Mouse (Mus musculus) neutrophil, adult 83 days (primary cell): ENCODE measurements around the gene Hist1h4a. TPM values are rescaled to one million over a fixed set of nuclear protein-coding genes. Genes with fewer than 3 reads are reported as not detected.

Source experiments
- total RNA-seq, 2 experiments: library from RNA; stranded (reverse); gene quantifications; one replicate each; pipeline ENCODE4 v1.2.4; 2023

The Hist1h4a gene
- total RNA-seq, result 100 to 1,000 TPM; 542 to 645 TPM

DNA sequence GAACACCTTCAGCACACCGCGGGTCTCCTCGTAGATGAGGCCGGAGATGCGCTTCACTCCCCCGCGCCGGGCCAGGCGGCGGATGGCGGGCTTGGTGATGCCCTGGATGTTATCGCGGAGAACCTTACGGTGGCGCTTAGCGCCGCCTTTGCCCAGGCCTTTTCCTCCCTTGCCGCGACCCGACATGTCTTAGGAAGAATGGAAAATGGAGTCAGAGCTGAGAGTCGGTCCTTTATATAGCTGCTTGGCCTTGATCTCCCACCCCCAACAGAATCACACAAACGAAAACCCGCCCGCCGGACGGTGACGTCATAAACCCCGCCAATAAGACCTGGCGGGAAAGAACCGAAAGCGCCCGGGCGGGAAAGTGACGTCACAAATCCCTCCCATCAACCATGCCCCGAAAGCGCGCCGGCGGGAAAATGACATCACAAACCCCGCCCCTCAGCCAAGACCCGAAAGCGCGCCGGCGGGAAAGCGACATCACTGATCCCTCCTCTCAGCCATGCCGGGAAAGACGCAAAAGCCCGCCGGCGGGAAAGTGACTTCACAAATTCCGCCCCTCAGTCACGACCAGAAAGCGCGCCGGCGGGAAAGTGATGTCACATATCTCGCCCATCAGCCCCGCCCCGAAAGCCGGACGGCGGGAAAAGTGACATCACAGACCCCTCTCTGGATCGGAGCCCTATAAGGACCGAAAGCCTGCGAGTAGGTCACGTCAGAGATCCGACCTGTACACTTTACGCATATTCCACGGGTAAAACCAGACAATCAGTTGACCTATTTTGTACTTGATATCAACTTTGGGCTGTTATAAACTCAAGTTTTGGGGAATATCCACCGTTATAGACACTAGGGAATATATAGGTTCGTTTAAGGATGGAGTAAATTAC is at the start of gene Hist1h4a:
TSS of gene Hist1h4a (minus strand) at position 259 of the 893 bp plus-strand sequence.

DNA sequence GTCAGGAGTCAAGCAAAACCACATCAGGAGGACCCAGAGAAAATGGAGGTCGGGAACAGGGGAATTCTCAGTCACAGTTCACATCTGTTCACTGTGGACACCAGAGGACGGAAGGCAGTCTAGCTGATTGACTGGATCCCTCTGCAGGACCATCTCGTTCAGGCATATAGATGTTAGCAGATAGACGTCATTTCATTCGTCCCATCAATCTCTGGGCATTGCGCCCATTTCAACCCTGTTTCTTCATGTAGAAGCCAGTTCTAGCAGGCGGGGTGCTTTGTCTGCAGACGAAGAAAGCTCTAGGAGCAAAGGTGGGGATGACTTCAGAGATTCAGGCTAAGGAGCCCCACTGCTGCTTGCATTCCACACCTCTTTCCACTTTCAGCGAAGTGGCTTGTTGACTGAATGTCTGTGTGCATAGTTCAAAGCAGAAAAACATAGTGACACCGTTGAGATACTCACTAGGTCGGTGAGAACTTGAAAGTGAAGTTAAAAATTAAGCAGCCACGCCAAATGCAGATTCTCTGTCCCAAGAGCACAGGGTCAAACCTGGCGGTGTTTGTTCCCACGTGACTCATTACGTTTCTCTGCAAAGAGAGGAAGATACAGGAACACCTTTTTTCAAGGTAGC is 45.5 kb upstream of the Hist1h4a start, which contains the start of gene Slc17a2:
TSS of gene Slc17a2 (plus strand) at position 572 of the 631 bp plus-strand sequence.

DNA sequence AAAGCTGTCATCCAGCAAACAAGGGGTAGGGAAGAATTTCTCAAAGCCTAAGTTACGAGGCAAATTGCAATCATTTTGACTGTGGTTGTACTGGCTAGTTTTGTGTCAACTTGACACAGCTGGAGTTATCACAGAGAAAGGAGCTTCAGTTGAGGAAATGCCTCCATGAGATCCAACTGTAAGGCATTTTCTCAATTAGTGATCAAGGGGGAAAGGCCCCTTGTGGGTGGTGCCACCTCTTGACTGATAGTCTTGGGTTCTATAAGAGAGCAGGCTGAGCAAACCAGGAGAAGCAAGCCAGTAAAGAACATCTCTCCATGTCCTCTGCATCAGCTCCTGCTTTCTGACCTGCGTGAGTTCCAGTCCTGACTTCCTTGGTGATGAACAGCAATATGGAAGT is 8.6 kb upstream of the Hist1h4a start, which contains the start of gene Trim38:
TSS of gene Trim38 (plus strand) at position 301 of the 400 bp plus-strand sequence.

DNA sequence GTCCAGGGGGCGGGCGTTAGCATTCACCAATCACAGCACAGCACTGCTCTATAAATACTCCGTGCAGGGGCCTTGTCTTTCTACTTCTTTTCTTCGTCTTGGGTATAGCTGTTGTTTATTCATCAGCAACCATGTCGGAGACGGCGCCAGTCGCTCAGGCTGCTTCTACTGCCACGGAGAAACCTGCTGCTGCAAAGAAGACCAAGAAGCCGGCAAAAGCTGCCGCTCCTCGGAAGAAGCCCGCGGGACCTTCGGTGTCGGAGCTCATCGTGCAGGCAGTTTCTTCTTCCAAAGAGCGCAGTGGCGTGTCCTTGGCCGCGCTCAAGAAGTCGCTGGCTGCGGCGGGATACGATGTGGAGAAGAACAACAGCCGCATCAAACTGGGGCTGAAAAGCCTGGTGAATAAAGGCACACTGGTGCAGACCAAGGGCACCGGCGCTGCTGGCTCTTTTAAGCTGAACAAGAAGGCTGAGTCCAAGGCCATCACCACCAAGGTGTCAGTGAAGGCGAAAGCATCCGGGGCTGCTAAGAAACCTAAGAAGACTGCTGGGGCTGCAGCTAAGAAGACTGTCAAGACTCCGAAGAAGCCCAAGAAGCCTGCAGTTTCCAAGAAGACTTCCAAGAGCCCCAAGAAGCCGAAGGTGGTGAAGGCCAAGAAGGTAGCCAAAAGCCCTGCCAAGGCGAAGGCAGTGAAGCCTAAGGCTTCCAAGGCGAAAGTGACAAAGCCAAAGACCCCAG is 2.7 kb upstream of the Hist1h4a start, which contains the start of gene Hist1h1a:
TSS of gene Hist1h1a (plus strand) at position 81 of the 738 bp plus-strand sequence.

DNA sequence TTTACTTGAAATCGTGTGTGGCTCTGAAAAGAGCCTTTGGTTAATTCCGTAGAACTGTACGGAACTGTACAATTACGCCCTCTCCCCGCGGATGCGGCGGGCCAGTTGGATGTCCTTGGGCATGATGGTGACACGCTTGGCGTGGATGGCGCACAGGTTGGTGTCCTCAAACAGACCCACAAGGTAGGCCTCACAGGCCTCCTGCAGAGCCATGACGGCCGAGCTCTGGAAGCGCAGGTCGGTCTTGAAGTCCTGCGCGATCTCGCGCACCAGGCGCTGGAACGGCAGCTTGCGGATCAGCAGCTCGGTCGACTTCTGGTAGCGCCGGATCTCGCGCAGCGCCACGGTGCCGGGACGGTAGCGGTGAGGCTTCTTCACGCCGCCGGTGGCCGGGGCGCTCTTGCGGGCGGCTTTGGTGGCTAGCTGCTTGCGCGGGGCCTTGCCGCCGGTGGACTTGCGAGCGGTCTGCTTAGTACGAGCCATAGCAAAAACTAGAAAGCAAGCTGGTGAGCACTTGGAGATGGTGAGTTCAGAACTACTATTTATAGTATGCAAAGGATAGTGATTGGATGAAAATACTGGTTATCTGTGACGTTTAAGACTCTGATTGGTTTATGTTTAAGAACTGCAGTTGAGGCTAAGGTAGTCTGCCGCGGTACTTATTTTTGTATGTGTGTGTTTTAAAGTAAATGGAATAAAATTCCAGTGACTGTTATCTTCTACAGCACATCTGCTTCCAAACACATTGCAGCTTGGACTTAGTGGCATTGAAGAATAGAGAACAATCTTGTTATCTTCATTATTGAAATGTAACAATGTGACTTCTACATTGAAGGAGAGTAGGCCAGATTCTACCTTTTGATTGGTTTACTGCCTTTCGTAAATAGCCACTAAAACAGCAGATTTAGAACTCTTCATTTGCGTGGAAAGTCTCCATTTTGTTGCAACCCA is 1.1 kb upstream of the Hist1h4a start, which contains the start of gene Hist1h3a:
TSS of gene Hist1h3a (minus strand) at position 516 of the 951 bp plus-strand sequence.

DNA sequence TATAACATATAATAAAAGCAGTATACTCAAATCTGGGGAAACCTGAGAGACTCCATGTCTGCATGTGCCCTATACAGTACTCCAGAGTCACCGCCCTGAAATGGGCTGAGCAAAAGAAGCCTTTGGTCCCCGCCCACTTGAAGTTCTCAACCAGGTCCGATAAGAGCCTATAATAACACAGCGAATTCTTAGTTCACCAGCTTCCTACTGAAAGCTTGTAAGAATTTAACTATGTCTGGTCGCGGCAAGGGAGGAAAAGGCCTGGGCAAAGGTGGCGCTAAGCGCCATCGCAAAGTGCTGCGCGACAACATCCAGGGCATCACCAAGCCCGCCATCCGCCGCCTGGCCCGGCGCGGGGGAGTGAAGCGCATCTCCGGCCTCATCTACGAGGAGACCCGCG is 4.2 kb downstream of the Hist1h4a start, which contains the start of gene Hist1h4b:
TSS of gene Hist1h4b (plus strand) at position 224 of the 400 bp plus-strand sequence.

DNA sequence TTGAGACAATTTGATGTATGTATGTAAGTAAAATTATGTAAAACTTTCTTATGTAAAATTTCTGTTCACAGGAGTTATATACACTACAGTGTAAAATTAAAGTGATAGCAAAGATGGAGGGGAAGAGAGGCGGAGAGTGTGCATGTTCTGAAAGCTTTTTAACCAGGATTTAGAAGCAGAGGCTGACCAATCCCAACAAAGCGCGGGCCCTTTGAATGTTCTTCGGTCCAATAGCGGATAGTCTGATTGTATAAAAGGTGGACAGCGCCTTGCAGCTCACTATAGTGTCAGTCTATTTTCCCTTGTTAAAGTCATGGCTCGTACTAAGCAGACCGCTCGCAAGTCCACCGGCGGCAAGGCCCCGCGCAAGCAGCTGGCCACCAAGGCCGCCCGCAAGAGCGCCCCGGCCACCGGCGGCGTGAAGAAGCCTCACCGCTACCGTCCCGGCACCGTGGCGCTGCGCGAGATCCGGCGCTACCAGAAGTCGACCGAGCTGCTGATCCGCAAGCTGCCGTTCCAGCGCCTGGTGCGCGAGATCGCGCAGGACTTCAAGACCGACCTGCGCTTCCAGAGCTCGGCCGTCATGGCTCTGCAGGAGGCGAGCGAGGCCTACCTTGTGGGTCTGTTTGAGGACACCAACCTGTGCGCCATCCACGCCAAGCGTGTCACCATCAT is 8.8 kb downstream of the Hist1h4a start, which contains the start of gene Hist1h3b:
TSS of gene Hist1h3b (plus strand) at position 201 of the 675 bp plus-strand sequence.

DNA sequence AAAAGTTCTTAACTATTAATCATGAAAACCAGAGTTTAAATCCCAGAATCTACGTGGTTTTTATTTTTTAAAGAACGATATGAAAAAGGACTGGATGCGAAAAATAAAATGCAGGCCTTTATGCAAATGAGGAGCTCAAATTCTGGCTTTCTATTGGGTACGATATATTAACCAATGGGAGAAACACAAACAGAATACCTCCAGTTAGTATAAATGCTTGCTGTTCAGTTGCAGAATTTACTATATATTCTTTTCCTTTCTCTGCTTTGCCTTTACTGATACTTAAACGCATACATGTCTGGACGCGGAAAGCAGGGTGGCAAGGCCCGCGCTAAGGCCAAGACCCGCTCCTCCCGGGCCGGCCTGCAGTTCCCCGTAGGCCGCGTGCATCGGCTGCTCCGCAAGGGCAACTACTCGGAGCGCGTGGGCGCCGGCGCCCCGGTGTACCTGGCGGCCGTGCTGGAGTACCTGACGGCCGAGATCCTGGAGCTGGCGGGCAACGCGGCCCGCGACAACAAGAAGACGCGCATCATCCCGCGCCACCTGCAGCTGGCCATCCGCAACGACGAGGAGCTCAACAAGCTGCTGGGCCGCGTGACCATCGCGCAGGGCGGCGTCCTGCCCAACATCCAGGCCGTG is 10.1 kb downstream of the Hist1h4a start, which contains the start of gene Hist1h2ab:
TSS of gene Hist1h2ab (plus strand) at position 288 of the 639 bp plus-strand sequence.

DNA sequence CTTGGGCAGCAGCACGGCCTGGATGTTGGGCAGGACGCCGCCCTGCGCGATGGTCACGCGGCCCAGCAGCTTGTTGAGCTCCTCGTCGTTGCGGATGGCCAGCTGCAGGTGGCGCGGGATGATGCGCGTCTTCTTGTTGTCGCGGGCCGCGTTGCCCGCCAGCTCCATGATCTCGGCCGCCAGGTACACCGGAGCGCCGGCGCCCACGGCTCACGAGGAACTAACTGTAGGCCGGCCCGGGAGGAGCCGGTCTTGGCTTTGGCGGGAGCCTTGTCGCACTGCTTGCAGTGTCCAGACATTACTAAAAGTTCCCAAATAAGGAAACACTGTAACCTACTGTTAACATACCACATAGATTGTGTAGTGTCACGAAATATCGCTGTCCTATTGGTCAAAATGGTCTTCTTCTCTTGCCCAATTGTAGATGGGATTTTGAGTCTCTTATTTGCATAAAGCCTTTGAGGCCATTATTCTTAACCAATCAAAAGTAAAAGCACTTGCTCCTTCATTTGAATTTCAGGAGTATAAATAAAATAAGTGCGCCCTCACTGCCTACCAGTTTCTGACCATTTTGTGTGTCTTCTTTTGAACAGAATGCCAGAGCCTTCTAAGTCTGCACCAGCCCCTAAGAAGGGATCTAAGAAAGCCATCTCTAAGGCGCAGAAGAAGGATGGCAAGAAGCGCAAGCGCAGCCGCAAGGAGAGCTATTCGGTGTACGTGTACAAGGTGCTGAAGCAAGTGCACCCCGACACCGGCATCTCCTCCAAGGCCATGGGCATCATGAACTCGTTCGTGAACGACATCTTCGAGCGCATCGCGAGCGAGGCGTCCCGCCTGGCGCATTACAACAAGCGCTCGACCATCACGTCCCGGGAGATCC is 14.6 kb downstream of the Hist1h4a start, which contains the start of gene Hist1h2bb:
TSS of gene Hist1h2bb (plus strand) at position 534 of the 880 bp plus-strand sequence.

DNA sequence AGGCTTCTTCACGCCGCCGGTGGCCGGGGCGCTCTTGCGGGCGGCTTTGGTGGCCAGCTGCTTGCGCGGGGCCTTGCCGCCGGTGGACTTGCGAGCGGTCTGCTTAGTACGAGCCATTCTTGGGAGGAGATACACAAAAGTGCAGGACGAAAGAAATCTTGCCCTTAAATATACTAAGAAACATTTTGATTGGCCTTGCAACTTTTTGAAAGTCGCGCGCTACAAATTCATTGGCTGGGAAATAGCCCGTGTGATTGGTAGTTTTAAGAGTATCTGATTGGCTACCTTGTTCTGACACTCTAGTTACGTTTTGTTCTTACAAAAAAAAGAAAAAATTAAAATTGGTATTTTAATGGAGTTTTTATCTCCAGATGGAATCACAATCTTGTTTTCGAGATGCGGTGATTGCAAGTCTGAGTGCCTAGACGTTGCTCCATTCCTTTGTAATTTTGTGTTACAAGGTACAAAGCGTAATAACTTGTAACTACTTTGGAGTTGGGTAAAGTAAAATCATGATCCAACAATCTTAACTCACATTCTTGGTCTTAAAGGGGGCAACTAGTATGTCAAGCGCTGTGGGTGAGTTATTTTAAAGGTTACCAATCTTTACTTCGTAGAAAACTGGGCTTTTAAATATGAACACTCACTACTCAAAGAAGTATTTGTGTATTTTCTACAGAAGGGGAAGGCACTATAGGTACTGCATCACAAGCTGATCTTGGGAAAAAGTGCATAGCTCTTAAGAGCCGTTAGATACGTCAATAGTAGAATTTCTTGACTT is 15.5 kb downstream of the Hist1h4a start, which contains the start of gene Hist1h3c:
TSS of gene Hist1h3c (minus strand) at position 222 of the 781 bp plus-strand sequence.

DNA sequence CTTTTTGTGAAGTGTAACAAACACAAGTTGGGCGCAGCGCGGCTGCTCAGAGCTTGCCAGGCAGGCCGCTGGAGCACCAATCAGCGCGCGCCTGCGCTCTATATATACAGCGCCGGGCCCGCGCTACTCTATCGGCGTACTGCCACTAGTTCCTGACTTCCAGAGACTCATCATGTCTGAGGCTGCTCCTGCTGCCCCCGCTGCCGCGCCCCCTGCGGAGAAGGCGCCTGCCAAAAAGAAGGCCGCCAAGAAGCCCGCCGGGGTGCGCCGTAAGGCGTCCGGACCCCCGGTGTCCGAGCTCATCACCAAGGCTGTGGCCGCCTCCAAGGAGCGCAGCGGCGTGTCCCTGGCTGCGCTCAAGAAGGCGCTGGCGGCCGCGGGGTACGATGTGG is 22.4 kb downstream of the Hist1h4a start, which contains the start of gene Hist1h1c:
TSS of gene Hist1h1c (plus strand) at position 132 of the 392 bp plus-strand sequence.

Other genes with a start within 250 kb of the Hist1h4a start
- gene Hist1h4h, start 230.2 kb downstream of the Hist1h4a start, total RNA-seq, result 1,000 to 10,000 TPM; 1,800 to 2,079 TPM
- 1,000 to 10,000 TPM; 1,103 to 1,322 TPM for gene Hist1h2af, start 227.3 kb downstream of the Hist1h4a start, total RNA-seq
- gene Hist1h3g, start 225.8 kb downstream of the Hist1h4a start, total RNA-seq, result 100 to 1,000 TPM; 343 to 409 TPM
- gene Hist1h2bh, start 217.8 kb downstream of the Hist1h4a start, total RNA-seq, result 100 to 1,000 TPM; 156 to 165 TPM
- gene Hist1h3f, start 217.2 kb downstream of the Hist1h4a start, total RNA-seq, result 100 to 1,000 TPM; 484 to 531 TPM
- 1,000 to 10,000 TPM; 2,494 to 2,726 TPM for gene Hist1h4f, start 209.6 kb downstream of the Hist1h4a start, total RNA-seq
- gene Hist1h1d, start 208.0 kb downstream of the Hist1h4a start, total RNA-seq, result 100 to 1,000 TPM; 117 to 132 TPM
- 100 to 1,000 TPM; 919 to 946 TPM for gene Hist1h3e, start 198.9 kb downstream of the Hist1h4a start, total RNA-seq
- 100 to 1,000 TPM; 213 to 226 TPM for gene Hist1h2ae, start 190.0 kb downstream of the Hist1h4a start, total RNA-seq
- 1,000 to 10,000 TPM; 1,609 to 1,779 TPM for gene Hist1h2bg, start 189.8 kb downstream of the Hist1h4a start, total RNA-seq
- gene Hist1h2bf, start 187.0 kb downstream of the Hist1h4a start, total RNA-seq, result 1,000 to 10,000 TPM; 1,205 to 1,340 TPM
- 100 to 1,000 TPM; 234 to 256 TPM for gene Hist1h2ad, start 186.8 kb downstream of the Hist1h4a start, total RNA-seq
- 100 to 1,000 TPM; 207 to 247 TPM for gene Hist1h3d, start 185.5 kb downstream of the Hist1h4a start, total RNA-seq
- 100 to 1,000 TPM; 821 to 965 TPM for gene Hist1h4d, start 179.6 kb downstream of the Hist1h4a start, total RNA-seq
- gene Hist1h2be, start 140.1 kb downstream of the Hist1h4a start, total RNA-seq, result 100 to 1,000 TPM; 117 to 129 TPM
- 100 to 1,000 TPM; 854 to 881 TPM for gene Hist1h1e, start 138.7 kb downstream of the Hist1h4a start, total RNA-seq
- gene Hist1h2ac, start 77.3 kb downstream of the Hist1h4a start, total RNA-seq, result 10 to 100 TPM; 59.5 to 67.1 TPM
- gene Hist1h2bc, start 77.0 kb downstream of the Hist1h4a start, total RNA-seq, result 100 to 1,000 TPM; 108 to 117 TPM
- gene Hist1h1t, start 65.4 kb downstream of the Hist1h4a start, total RNA-seq, result 1 to 10 TPM; 2.5 to 2.9 TPM
- gene Hist1h4c, start 62.8 kb downstream of the Hist1h4a start, total RNA-seq, result 100 to 1,000 TPM; 435 to 497 TPM
- gene Hfe, start 50.4 kb downstream of the Hist1h4a start, total RNA-seq, result 1 to 10 TPM; 7.5 to 7.9 TPM
- 1,000 to 10,000 TPM; 1,583 to 1,684 TPM for gene Hist1h1c, start 22.4 kb downstream of the Hist1h4a start, total RNA-seq
- 100 to 1,000 TPM; 649 to 655 TPM for gene Hist1h3c, start 15.6 kb downstream of the Hist1h4a start, total RNA-seq
- 1,000 to 10,000 TPM in 1 of 2 experiments, 100 to 1,000 TPM in 1; 938 to 1,011 TPM for gene Hist1h2bb, start 14.5 kb downstream of the Hist1h4a start, total RNA-seq
- 1,000 to 10,000 TPM; 1,348 to 1,643 TPM for gene Hist1h2ab, start 10.1 kb downstream of the Hist1h4a start, total RNA-seq
- 1,000 to 10,000 TPM; 1,578 to 1,719 TPM for gene Hist1h3b, start 9.0 kb downstream of the Hist1h4a start, total RNA-seq
- 100 to 1,000 TPM; 697 to 823 TPM for gene Hist1h4b, start 4.2 kb downstream of the Hist1h4a start, total RNA-seq
- 100 to 1,000 TPM; 941 to 991 TPM for gene Hist1h3a, start 1.2 kb upstream of the Hist1h4a start, total RNA-seq
- gene Hist1h1a, start 2.4 kb upstream of the Hist1h4a start, total RNA-seq, result 100 to 1,000 TPM; 476 to 542 TPM
- not detected for gene Trim38, start 8.7 kb upstream of the Hist1h4a start, total RNA-seq
- not detected for gene Slc17a2, start 45.8 kb upstream of the Hist1h4a start, total RNA-seq
- gene Slc17a3, start 78.2 kb upstream of the Hist1h4a start, total RNA-seq, result not detected
- not detected for gene Slc17a1, start 106.5 kb upstream of the Hist1h4a start, total RNA-seq
- not detected for gene Slc17a4, start 153.8 kb upstream of the Hist1h4a start, total RNA-seq
- gene Hist1h2ba, start 172.9 kb upstream of the Hist1h4a start, total RNA-seq, result not detected
- gene Hist1h2aa, start 173.2 kb upstream of the Hist1h4a start, total RNA-seq, result not detected
- gene Scgn, start 230.0 kb upstream of the Hist1h4a start, total RNA-seq, result not detected